Mouse (Mus musculus): ENCODE data around the gene Tmem247.

The Tmem247 gene

GRCm38 (mm10) chr17:86965121-86965520 lies 48.0 kb downstream of the Tmem247 start:
- DNase-seq = no peak

- DNase-seq = no peak
Measured at GRCm38 (mm10) chr17:86966040-86966439, 48.9 kb downstream of the Tmem247 start.

GRCm38 (mm10) chr17:86967048-86967447 lies 49.9 kb downstream of the Tmem247 start:
- DNase-seq = no peak

GRCm38 (mm10) chr17:86967536-86968525 lies 50.7 kb downstream of the Tmem247 start:
- no peak for DNase-seq

GRCm38 (mm10) chr17:86968581-86968980 lies 51.4 kb downstream of the Tmem247 start:
- no peak for DNase-seq

- no peak for DNase-seq
Measured at GRCm38 (mm10) chr17:86969582-86969981, 52.4 kb downstream of the Tmem247 start.

- DNase-seq = no peak
Measured at GRCm38 (mm10) chr17:86970026-86970750, 53.0 kb downstream of the Tmem247 start.

GRCm38 (mm10) chr17:86971036-86971435 lies 53.9 kb downstream of the Tmem247 start:
- DNase-seq = no peak

- DNase-seq = no peak
Measured at GRCm38 (mm10) chr17:86971860-86972259, 54.7 kb downstream of the Tmem247 start.

All from retina, postnatal 1 day (tissue).